Mouse (Mus musculus): ENCODE measurements around the gene Zfp748. TPM values are rescaled to one million over a fixed set of nuclear protein-coding genes. Genes with fewer than 3 reads are reported as not detected.

Zfp748 gene
- total and polyA plus RNA-seq, 2 experiments from 2014 or later, result 7.6 to 23.1 TPM

GRCm38 (mm10) chr13:67500908-67501307 is 52.7 kb downstream of the Zfp748 start:
- Histone ChIP-seq H3K9me3 (ENCODE audit: low read length) (no peaks in the 10 kb centered on the region), H3K27ac (no peak overlapping the region), H3K36me3 (ENCODE audit: insufficient read depth, low read length) (no peaks in the 10 kb centered on the region), H3K27me3 (ENCODE audit: insufficient read depth, low read length) (no peaks in the 10 kb centered on the region), H3K4me1 (ENCODE audit: insufficient read depth, low read length) (peaks cover 8% of the 10 kb centered on the region), H3K9ac (replicated peaks; ENCODE audit: low read length) (no peak overlapping the region), H3K4me2 (ENCODE audit: low read depth, low read length) (peak overlapping the region; percentile 90; the same call in 1 of the 2 replicates), H3K4me3 (ENCODE audit: low read length) (peak overlapping the region; percentile 78; the same call in 1 of the 2 replicates)
- WGBS, result 83% methylated on average over 1 of the region's 1 CpGs
- ATAC-seq (0 out of 2 replicates have a peak, but pooled peaks have one; percentile 11), DNase-seq (ENCODE audit: low spot score) (no peak)
- no peak for TF ChIP-seq CTCF (IDR thresholded peaks at IDR 0.05; ENCODE audit: low read depth)

GRCm38 (mm10) chr13:67500084-67500719 is 53.4 kb downstream of the Zfp748 start, which contains the start of gene Zfp58:
TSS of gene Zfp58 (minus strand) at chr13:67500555.
- DNase-seq (ENCODE audit: low spot score) (peak; percentile 95), ATAC-seq (peak; percentile 97)
- H3K27me3 ChIP-seq (ENCODE audit: insufficient read depth, low read length), result no peaks in the 10 kb centered on the region
- 0 out of 2 replicates have a peak, but pooled peaks cover 1% of the 10 kb centered on the region for H3K36me3 ChIP-seq (ENCODE audit: insufficient read depth, low read length)
- TF ChIP-seq CTCF (IDR thresholded peaks at IDR 0.05; ENCODE audit: low read depth), result no peak
- H3K4me2 ChIP-seq (ENCODE audit: low read depth, low read length), result peak within 1 kb of the TSS; percentile 90
- H3K9me3 ChIP-seq (ENCODE audit: low read length), result peaks cover under 1% of the 10 kb centered on the region; the same call in 1 of the 2 replicates
- no peak within 1 kb of the TSS; the same call in 1 of the 2 replicates for H3K27ac ChIP-seq
- 2% methylated on average over 22 of the region's 22 CpGs for WGBS
- peaks cover 8% of the 10 kb centered on the region for H3K4me1 ChIP-seq (ENCODE audit: insufficient read depth, low read length)
- H3K4me3 ChIP-seq (ENCODE audit: low read length), result peak within 1 kb of the TSS; percentile 78
- H3K9ac ChIP-seq (replicated peaks; ENCODE audit: low read length), result peak within 1 kb of the TSS; percentile 59

- no peaks in the 10 kb centered on the region for H3K27me3 ChIP-seq (ENCODE audit: insufficient read depth, low read length)
- no peak overlapping the region for H3K27ac ChIP-seq
- H3K4me1 ChIP-seq (ENCODE audit: insufficient read depth, low read length), result peaks cover 8% of the 10 kb centered on the region
- peaks cover 16% of the 10 kb centered on the region for H3K9me3 ChIP-seq (ENCODE audit: low read length)
- no peak overlapping the region for H3K4me2 ChIP-seq (ENCODE audit: low read depth, low read length)
- DNase-seq (ENCODE audit: low spot score), result no peak
- no peak for ATAC-seq
- TF ChIP-seq CTCF (IDR thresholded peaks at IDR 0.05; ENCODE audit: low read depth), result no peak
- no peak overlapping the region for H3K9ac ChIP-seq (replicated peaks; ENCODE audit: low read length)
- H3K4me3 ChIP-seq (ENCODE audit: low read length), result no peak overlapping the region
- peaks cover 30% of the 10 kb centered on the region for H3K36me3 ChIP-seq (ENCODE audit: insufficient read depth, low read length)
- 94% methylated on average over 1 of the region's 1 CpGs for WGBS
Observed at GRCm38 (mm10) chr13:67495631-67496030, 58.0 kb downstream of the Zfp748 start.

Other genes starting within 250 kb of the Zfp748 start
- gene Zfp457, start 247.3 kb downstream of the Zfp748 start, total RNA-seq (2014; rRNA removed), result 1.6 and 3.7 TPM in 2 replicates
- gene Zfp457, start 247.3 kb downstream of the Zfp748 start, polyA plus RNA-seq (2015; fragmentation: Nextera tagmentation; extraction: Ambion mirVana), result 0.73 and 0.81 TPM in 2 replicates
- 2.5 and 4.1 TPM in 2 replicates for gene Zfp595, start 221.3 kb downstream of the Zfp748 start, total RNA-seq (2014; rRNA removed)
- 0.66 and 0.84 TPM in 2 replicates for gene Zfp595, start 221.3 kb downstream of the Zfp748 start, polyA plus RNA-seq (2015; fragmentation: Nextera tagmentation; extraction: Ambion mirVana)
- gene Gm28044, start 193.3 kb downstream of the Zfp748 start, total RNA-seq (2014; rRNA removed), result not detected in 2 replicates
- gene Gm28044, start 193.3 kb downstream of the Zfp748 start, polyA plus RNA-seq (2015; fragmentation: Nextera tagmentation; extraction: Ambion mirVana), result 0.51 TPM in 1 of 2 replicates, not detected in the other
- gene Zfp953, start 193.2 kb downstream of the Zfp748 start, total RNA-seq (2014; rRNA removed), result 0.43 and 0.84 TPM in 2 replicates
- 0.23 and 0.24 TPM in 2 replicates for gene Zfp953, start 193.2 kb downstream of the Zfp748 start, polyA plus RNA-seq (2015; fragmentation: Nextera tagmentation; extraction: Ambion mirVana)
- not detected in 2 replicates for gene Gm28041, start 178.1 kb downstream of the Zfp748 start, total RNA-seq (2014; rRNA removed)
- gene Gm28041, start 178.1 kb downstream of the Zfp748 start, polyA plus RNA-seq (2015; fragmentation: Nextera tagmentation; extraction: Ambion mirVana), result not detected in 2 replicates
- gene Zfp456, start 178.0 kb downstream of the Zfp748 start, total RNA-seq (2014; rRNA removed), result 0.14 and 0.37 TPM in 2 replicates
- 0.24 and 0.33 TPM in 2 replicates for gene Zfp456, start 178.0 kb downstream of the Zfp748 start, polyA plus RNA-seq (2015; fragmentation: Nextera tagmentation; extraction: Ambion mirVana)
- gene Zfp429, start 154.0 kb downstream of the Zfp748 start, total RNA-seq (2014; rRNA removed), result 1.3 and 2.9 TPM in 2 replicates
- 1.0 and 2.1 TPM in 2 replicates for gene Zfp429, start 154.0 kb downstream of the Zfp748 start, polyA plus RNA-seq (2015; fragmentation: Nextera tagmentation; extraction: Ambion mirVana)
- gene Zfp459, start 132.4 kb downstream of the Zfp748 start, total RNA-seq (2014; rRNA removed), result 0.78 and 3.0 TPM in 2 replicates
- gene Zfp459, start 132.4 kb downstream of the Zfp748 start, polyA plus RNA-seq (2015; fragmentation: Nextera tagmentation; extraction: Ambion mirVana), result 0.63 and 1.6 TPM in 2 replicates
- gene Zfp874a, start 102.2 kb downstream of the Zfp748 start, total RNA-seq (2014; rRNA removed), result 4.0 and 12.6 TPM in 2 replicates
- gene Zfp874a, start 102.2 kb downstream of the Zfp748 start, polyA plus RNA-seq (2015; fragmentation: Nextera tagmentation; extraction: Ambion mirVana), result 3.5 and 3.9 TPM in 2 replicates
- 9.7 and 12.7 TPM in 2 replicates for gene Zfp874b, start 69.6 kb downstream of the Zfp748 start, total RNA-seq (2014; rRNA removed)
- gene Zfp874b, start 69.6 kb downstream of the Zfp748 start, polyA plus RNA-seq (2015; fragmentation: Nextera tagmentation; extraction: Ambion mirVana), result 2.0 and 2.4 TPM in 2 replicates
- gene Zfp58, start 53.3 kb downstream of the Zfp748 start, total RNA-seq (2014; rRNA removed), result 3.0 and 3.6 TPM in 2 replicates
- gene Zfp58, start 53.3 kb downstream of the Zfp748 start, polyA plus RNA-seq (2015; fragmentation: Nextera tagmentation; extraction: Ambion mirVana), result 3.7 and 4.4 TPM in 2 replicates
- not detected in 2 replicates for gene Gm26965, start 27.7 kb downstream of the Zfp748 start, total RNA-seq (2014; rRNA removed)
- 0.45 TPM in 1 of 2 replicates, not detected in the other for gene Gm26965, start 27.7 kb downstream of the Zfp748 start, polyA plus RNA-seq (2015; fragmentation: Nextera tagmentation; extraction: Ambion mirVana)
- 22.8 and 23.4 TPM in 2 replicates for gene Zfp87, start 27.7 kb downstream of the Zfp748 start, total RNA-seq (2014; rRNA removed)
- gene Zfp87, start 27.7 kb downstream of the Zfp748 start, polyA plus RNA-seq (2015; fragmentation: Nextera tagmentation; extraction: Ambion mirVana), result 27.0 and 33.3 TPM in 2 replicates
- gene Zfp729b, start 55.9 kb upstream of the Zfp748 start, total RNA-seq (2014; rRNA removed), result 4.1 and 5.2 TPM in 2 replicates
- 3.1 and 3.3 TPM in 2 replicates for gene Zfp729b, start 55.9 kb upstream of the Zfp748 start, polyA plus RNA-seq (2015; fragmentation: Nextera tagmentation; extraction: Ambion mirVana)
- not detected in 2 replicates for gene Gm49345, start 83.9 kb upstream of the Zfp748 start, total RNA-seq (2014; rRNA removed)
- gene Gm49345, start 83.9 kb upstream of the Zfp748 start, polyA plus RNA-seq (2015; fragmentation: Nextera tagmentation; extraction: Ambion mirVana), result 1.7 and 2.0 TPM in 2 replicates
- 3.9 and 4.0 TPM in 2 replicates for gene Zfp729a, start 84.0 kb upstream of the Zfp748 start, total RNA-seq (2014; rRNA removed)
- 1.9 and 3.3 TPM in 2 replicates for gene Zfp729a, start 84.0 kb upstream of the Zfp748 start, polyA plus RNA-seq (2015; fragmentation: Nextera tagmentation; extraction: Ambion mirVana)
- 8.2 and 18.6 TPM in 2 replicates for gene Zfp738, start 133.2 kb upstream of the Zfp748 start, total RNA-seq (2014; rRNA removed)
- 9.7 and 10.3 TPM in 2 replicates for gene Zfp738, start 133.2 kb upstream of the Zfp748 start, polyA plus RNA-seq (2015; fragmentation: Nextera tagmentation; extraction: Ambion mirVana)
- gene Zfp65, start 175.3 kb upstream of the Zfp748 start, total RNA-seq (2014; rRNA removed), result 8.5 and 10.0 TPM in 2 replicates
- 4.2 and 5.1 TPM in 2 replicates for gene Zfp65, start 175.3 kb upstream of the Zfp748 start, polyA plus RNA-seq (2015; fragmentation: Nextera tagmentation; extraction: Ambion mirVana)
- 4.4 and 8.9 TPM in 2 replicates for gene Zfp85, start 201.4 kb upstream of the Zfp748 start, total RNA-seq (2014; rRNA removed)
- gene Zfp85, start 201.4 kb upstream of the Zfp748 start, polyA plus RNA-seq (2015; fragmentation: Nextera tagmentation; extraction: Ambion mirVana), result 2.9 and 4.6 TPM in 2 replicates
- 1.1 and 2.6 TPM in 2 replicates for gene Zfp493, start 225.9 kb upstream of the Zfp748 start, total RNA-seq (2014; rRNA removed)
- gene Zfp493, start 225.9 kb upstream of the Zfp748 start, polyA plus RNA-seq (2015; fragmentation: Nextera tagmentation; extraction: Ambion mirVana), result 1.1 and 1.9 TPM in 2 replicates